Mouse (Mus musculus) thymus, adult 2 months (tissue): ENCODE results near the gene Lck.

Source experiments
- CTCF ChIP-seq: fragments of 200-500 bp; IDR thresholded peaks from 2 replicates; pipeline ENCODE4 v1.5.1; 2012; ENCODE audit warnings: mild to moderate bottlenecking, control low read depth, low read length, moderate library complexity, borderline replicate concordance; ENCODE audit not compliant: control insufficient read depth, poor library complexity, insufficient read depth; ENCODE audit errors: extremely low read depth
- POLR2A ChIP-seq: fragments of 200-500 bp; IDR thresholded peaks from 2 replicates; pipeline ENCODE4 v1.6.1; 2012; ENCODE audit warnings: mild to moderate bottlenecking, low read length, control low read depth, moderate library complexity; ENCODE audit not compliant: control insufficient read depth, poor library complexity, insufficient read depth; ENCODE audit errors: extremely low read depth

GRCm38 (mm10) chr4:129621283-129621841 is 47.9 kb upstream of the Lck start:
- TF ChIP-seq CTCF = no peak
- no peak for TF ChIP-seq POLR2A
